Mouse (Mus musculus) limb, embryonic 14.5 days (tissue): ENCODE measurements around the gene Ces4a. TPM values are rescaled to one million over a fixed set of nuclear protein-coding genes. Genes with fewer than 3 reads are reported as not detected.

ENCODE experiments used
- ATAC-seq: fragments of 200-750 bp; cut with Nextera tagmentation; 2 replicates; pipeline ENCODE4 v1.8.0; 2017; ENCODE audit warnings: low read depth, moderate number of reproducible peaks, moderate TSS enrichment; ENCODE audit not compliant: low FRiP score
- DNase-seq: peaks from one replicate; pipeline ENCODE4 v3.0.0-alpha.2; 2015; ENCODE audit warnings: low spot score
- H3K27ac ChIP-seq: fragments of 300-500 bp; sonication (generic); replicated peaks from 2 replicates; pipeline ENCODE4 v1.5.1; 2014; ENCODE audit warnings: low read depth, mild to moderate bottlenecking, low read length, moderate library complexity, mixed read lengths
- H3K27me3 ChIP-seq: fragments of 300-500 bp; sonication (generic); 2 replicates; pipeline ENCODE4 v1.6.1; 2014; ENCODE audit warnings: low read length, mixed read lengths; ENCODE audit not compliant: control insufficient read depth, insufficient read depth
- H3K36me3 ChIP-seq: fragments of 300-500 bp; sonication (generic); 2 replicates; pipeline ENCODE4 v1.6.1; 2014; ENCODE audit warnings: mild to moderate bottlenecking, low read length, moderate library complexity, mixed read lengths; ENCODE audit not compliant: control insufficient read depth, insufficient read depth
- H3K4me1 ChIP-seq: fragments of 300-500 bp; sonication (generic); 2 replicates; pipeline ENCODE4 v1.6.1; 2014; ENCODE audit warnings: antibody characterized with exemption, low read length, mixed read lengths; ENCODE audit not compliant: control insufficient read depth, insufficient read depth
- H3K4me2 ChIP-seq: fragments of 300-500 bp; sonication (generic); replicated peaks from 2 replicates; pipeline ENCODE4 v1.6.1; 2014; ENCODE audit warnings: low read depth, mild to moderate bottlenecking, low read length, moderate library complexity; ENCODE audit not compliant: severe bottlenecking
- H3K4me3 ChIP-seq: fragments of 300-500 bp; sonication (generic); replicated peaks from 2 replicates; pipeline ENCODE4 v1.5.1; 2014; ENCODE audit warnings: low read length
- H3K9ac ChIP-seq: fragments of 300-500 bp; sonication (generic); 2 replicates; pipeline ENCODE4 v1.6.1; 2014; ENCODE audit warnings: mild to moderate bottlenecking, low read depth, low read length, moderate library complexity; ENCODE audit not compliant: severe bottlenecking
- H3K9me3 ChIP-seq: fragments of 300-500 bp; sonication (generic); 2 replicates; pipeline ENCODE4 v1.6.1; 2016; ENCODE audit warnings: low read length; ENCODE audit not compliant: control insufficient read depth
- POLR2A ChIP-seq: fragments of 200-500 bp; IDR thresholded peaks from 2 replicates; pipeline ENCODE4 v1.8.0; 2012; ENCODE audit warnings: inconsistent platforms, mild to moderate bottlenecking, moderate library complexity, borderline replicate concordance; ENCODE audit not compliant: insufficient read depth, insufficient read length; ENCODE audit errors: extremely low read depth
- WGBS: fragments of 180-500 bp; shearing (Covaris S2); extraction: QIAGEN DNeasy Blood & Tissue Kit; methylation state at CpG from one replicate; pipeline ENCODE4 v1.1.7; 2014; 5-methylcytosine and 5-hydroxymethylcytosine counted together
- polyA plus RNA-seq, 2 experiments: library from polyadenylated mRNA; depleted of rRNA in 1 of 2; stranded (reverse) in 1 of 2; unstranded in 1 of 2; fragments of >200 nt; fragmentation: Nextera tagmentation in 1 of 2; extraction: Ambion mirVana in 1 of 2; gene quantifications; 2 replicates each; pipeline versions ENCODE4 v1.2.1 to v1.2.3; 2012 to 2014

The Ces4a gene
- polyA plus RNA-seq, 2 experiments = not detected

GRCm38 (mm10) chr8:105161121-105161652, 29.6 kb downstream of the Ces4a start:
- H3K9ac ChIP-seq = no peak overlapping the region
- DNase-seq (no peak), ATAC-seq (no peak)
- 27% methylated on average over 3 of the region's 3 CpGs for WGBS
- H3K27ac ChIP-seq = no peak overlapping the region
- peaks cover 20% of the 10 kb centered on the region for H3K4me1 ChIP-seq
- no peaks in the 10 kb centered on the region for H3K36me3 ChIP-seq
- TF ChIP-seq POLR2A = no peak
- H3K9me3 ChIP-seq = no peaks in the 10 kb centered on the region
- H3K4me2 ChIP-seq = no peak overlapping the region
- H3K27me3 ChIP-seq = no peaks in the 10 kb centered on the region
- no peak overlapping the region for H3K4me3 ChIP-seq

- H3K4me2 ChIP-seq = peak overlapping the region; percentile 15; the same call in 1 of the 2 replicates
- H3K36me3 ChIP-seq = no peaks in the 10 kb centered on the region
- no peaks in the 10 kb centered on the region for H3K9me3 ChIP-seq
- H3K27me3 ChIP-seq = no peaks in the 10 kb centered on the region
- no peak overlapping the region for H3K4me3 ChIP-seq
- TF ChIP-seq POLR2A = no peak
- H3K4me1 ChIP-seq = peaks cover 21% of the 10 kb centered on the region
- ATAC-seq = peak; percentile 85
- DNase-seq = peak; percentile 70
- 13% methylated on average over 6 of the region's 6 CpGs for WGBS
- no peak overlapping the region for H3K9ac ChIP-seq
- peak overlapping the region; percentile 79 for H3K27ac ChIP-seq
Observed at GRCm38 (mm10) chr8:105164272-105164902, 32.8 kb downstream of the Ces4a start.

GRCm38 (mm10) chr8:105165191-105165590, 33.6 kb downstream of the Ces4a start:
- 95% methylated on average over 2 of the region's 2 CpGs for WGBS
- ATAC-seq = no peak
- Histone ChIP-seq H3K9me3 (no peaks in the 10 kb centered on the region), H3K9ac (no peak overlapping the region), H3K4me2 (peak overlapping the region; percentile 15; the same call in 1 of the 2 replicates), H3K27ac (peak overlapping the region; percentile 79), H3K27me3 (no peaks in the 10 kb centered on the region), H3K36me3 (no peaks in the 10 kb centered on the region), H3K4me1 (peaks cover 29% of the 10 kb centered on the region), H3K4me3 (no peak overlapping the region)
- no peak for DNase-seq
- no peak for TF ChIP-seq POLR2A

GRCm38 (mm10) chr8:105167116-105167515, 35.5 kb downstream of the Ces4a start:
- H3K9me3 ChIP-seq = no peaks in the 10 kb centered on the region
- ATAC-seq (no peak), DNase-seq (no peak)
- 87% methylated on average over 2 of the region's 2 CpGs for WGBS
- no peak overlapping the region for H3K4me3 ChIP-seq
- H3K4me2 ChIP-seq = no peak overlapping the region
- no peak for TF ChIP-seq POLR2A
- no peak overlapping the region for H3K27ac ChIP-seq
- no peak overlapping the region for H3K9ac ChIP-seq
- no peaks in the 10 kb centered on the region for H3K27me3 ChIP-seq
- peaks cover 29% of the 10 kb centered on the region for H3K4me1 ChIP-seq
- no peaks in the 10 kb centered on the region for H3K36me3 ChIP-seq

- H3K9ac ChIP-seq = peak overlapping the region; percentile 98; the same call in 1 of the 2 replicates
- H3K9me3 ChIP-seq = no peaks in the 10 kb centered on the region
- H3K4me3 ChIP-seq = peak overlapping the region; percentile 95; the same call in 1 of the 2 replicates
- H3K27me3 ChIP-seq = no peaks in the 10 kb centered on the region
- H3K4me1 ChIP-seq = peaks cover 24% of the 10 kb centered on the region
- peak overlapping the region; percentile 99; the same call in 1 of the 2 replicates for H3K27ac ChIP-seq
- ATAC-seq (no peak), DNase-seq (no peak)
- peaks cover 4% of the 10 kb centered on the region; the same call in 1 of the 2 replicates for H3K36me3 ChIP-seq
- TF ChIP-seq POLR2A = no peak
- 25% methylated on average over 3 of the region's 3 CpGs for WGBS
- peak overlapping the region; percentile 58; the same call in 1 of the 2 replicates for H3K4me2 ChIP-seq
Observed at GRCm38 (mm10) chr8:105169582-105169981, 38.0 kb downstream of the Ces4a start.
